Mouse (Mus musculus): ENCODE results near the gene Zbtb12. TPM values are rescaled to one million over a fixed set of nuclear protein-coding genes. Genes with fewer than 3 reads are reported as not detected.

Zbtb12 gene
- total and polyA plus RNA-seq, 2 experiments from 2014 or later, result 8.1 to 39.1 TPM

- H3K4me2 ChIP-seq (ENCODE audit: low read depth, low read length, poor library complexity, severe bottlenecking), result peak overlapping the region; percentile 94
- no peak for TF ChIP-seq CTCF (IDR thresholded peaks at IDR 0.05)
- peak overlapping the region; percentile 81 for H3K9ac ChIP-seq (replicated peaks; ENCODE audit: low read length, poor library complexity, severe bottlenecking)
- H3K4me1 ChIP-seq (ENCODE audit: insufficient read depth, low read length), result 0 out of 2 replicates have a peak, but pooled peaks cover 3% of the 10 kb centered on the region
- H3K9me3 ChIP-seq (ENCODE audit: low read length), result no peaks in the 10 kb centered on the region
- H3K36me3 ChIP-seq (ENCODE audit: insufficient read depth, low read length), result peaks cover 16% of the 10 kb centered on the region
- H3K27me3 ChIP-seq (ENCODE audit: insufficient read depth, low read length), result no peaks in the 10 kb centered on the region
- WGBS, result 10% methylated on average over 14 of the region's 14 CpGs
- peak overlapping the region; percentile 69 for H3K27ac ChIP-seq (ENCODE audit: low read depth, low read length)
- DNase-seq (ENCODE audit: low spot score) (peak; percentile 50), ATAC-seq (ENCODE audit: low FRiP score) (peak; percentile 28)
- H3K4me3 ChIP-seq (ENCODE audit: low read depth, low read length), result peak overlapping the region; percentile 66
Measured at GRCm38 (mm10) chr17:34931735-34932098, 52.4 kb downstream of the Zbtb12 start.

GRCm38 (mm10) chr17:34932287-34932686, 53.0 kb downstream of the Zbtb12 start:
- Histone ChIP-seq H3K9ac (replicated peaks; ENCODE audit: low read length, poor library complexity, severe bottlenecking) (peak overlapping the region; percentile 81), H3K27ac (ENCODE audit: low read depth, low read length) (no peak overlapping the region), H3K27me3 (ENCODE audit: insufficient read depth, low read length) (no peaks in the 10 kb centered on the region), H3K9me3 (ENCODE audit: low read length) (no peaks in the 10 kb centered on the region), H3K4me3 (ENCODE audit: low read depth, low read length) (peak overlapping the region; percentile 66), H3K4me2 (ENCODE audit: low read depth, low read length, poor library complexity, severe bottlenecking) (peak overlapping the region; percentile 94), H3K4me1 (ENCODE audit: insufficient read depth, low read length) (0 out of 2 replicates have a peak, but pooled peaks cover 3% of the 10 kb centered on the region), H3K36me3 (ENCODE audit: insufficient read depth, low read length) (peaks cover 16% of the 10 kb centered on the region)
- no peak for DNase-seq (ENCODE audit: low spot score)
- WGBS, result 89% methylated on average over 8 of the region's 8 CpGs
- no peak for ATAC-seq (ENCODE audit: low FRiP score)
- no peak for TF ChIP-seq CTCF (IDR thresholded peaks at IDR 0.05)

GRCm38 (mm10) chr17:34934031-34934430, 54.7 kb downstream of the Zbtb12 start:
- 68% methylated on average over 24 of the region's 24 CpGs for WGBS
- Histone ChIP-seq H3K4me2 (ENCODE audit: low read depth, low read length, poor library complexity, severe bottlenecking) (no peak overlapping the region), H3K36me3 (ENCODE audit: insufficient read depth, low read length) (peaks cover 20% of the 10 kb centered on the region), H3K4me1 (ENCODE audit: insufficient read depth, low read length) (0 out of 2 replicates have a peak, but pooled peaks cover 3% of the 10 kb centered on the region), H3K27ac (ENCODE audit: low read depth, low read length) (no peak overlapping the region), H3K9me3 (ENCODE audit: low read length) (no peaks in the 10 kb centered on the region), H3K4me3 (ENCODE audit: low read depth, low read length) (no peak overlapping the region), H3K9ac (replicated peaks; ENCODE audit: low read length, poor library complexity, severe bottlenecking) (no peak overlapping the region), H3K27me3 (ENCODE audit: insufficient read depth, low read length) (no peaks in the 10 kb centered on the region)
- DNase-seq (ENCODE audit: low spot score) (no peak), ATAC-seq (ENCODE audit: low FRiP score) (no peak)
- TF ChIP-seq CTCF (IDR thresholded peaks at IDR 0.05), result no peak

GRCm38 (mm10) chr17:34934830-34935229, 55.5 kb downstream of the Zbtb12 start:
- H3K4me3 ChIP-seq (ENCODE audit: low read depth, low read length), result no peak overlapping the region
- no peaks in the 10 kb centered on the region for H3K9me3 ChIP-seq (ENCODE audit: low read length)
- no peak overlapping the region for H3K4me2 ChIP-seq (ENCODE audit: low read depth, low read length, poor library complexity, severe bottlenecking)
- no peak overlapping the region for H3K27ac ChIP-seq (ENCODE audit: low read depth, low read length)
- H3K27me3 ChIP-seq (ENCODE audit: insufficient read depth, low read length), result no peaks in the 10 kb centered on the region
- H3K4me1 ChIP-seq (ENCODE audit: insufficient read depth, low read length), result 0 out of 2 replicates have a peak, but pooled peaks cover 3% of the 10 kb centered on the region
- TF ChIP-seq CTCF (IDR thresholded peaks at IDR 0.05), result no peak
- ATAC-seq (ENCODE audit: low FRiP score) (no peak), DNase-seq (ENCODE audit: low spot score) (no peak)
- H3K36me3 ChIP-seq (ENCODE audit: insufficient read depth, low read length), result peaks cover 20% of the 10 kb centered on the region
- WGBS, result 57% methylated on average over 8 of the region's 8 CpGs
- no peak overlapping the region for H3K9ac ChIP-seq (replicated peaks; ENCODE audit: low read length, poor library complexity, severe bottlenecking)

GRCm38 (mm10) chr17:34937960-34938505, 58.8 kb downstream of the Zbtb12 start:
- H3K4me1 ChIP-seq (ENCODE audit: insufficient read depth, low read length), result no peaks in the 10 kb centered on the region
- no peak overlapping the region for H3K27ac ChIP-seq (ENCODE audit: low read depth, low read length)
- DNase-seq (ENCODE audit: low spot score) (no peak), ATAC-seq (ENCODE audit: low FRiP score) (no peak)
- H3K36me3 ChIP-seq (ENCODE audit: insufficient read depth, low read length), result peaks cover 20% of the 10 kb centered on the region
- no peak overlapping the region for H3K4me2 ChIP-seq (ENCODE audit: low read depth, low read length, poor library complexity, severe bottlenecking)
- WGBS, result 87% methylated on average over 6 of the region's 6 CpGs
- no peaks in the 10 kb centered on the region for H3K27me3 ChIP-seq (ENCODE audit: insufficient read depth, low read length)
- no peak overlapping the region for H3K9ac ChIP-seq (replicated peaks; ENCODE audit: low read length, poor library complexity, severe bottlenecking)
- no peak overlapping the region for H3K4me3 ChIP-seq (ENCODE audit: low read depth, low read length)
- H3K9me3 ChIP-seq (ENCODE audit: low read length), result no peaks in the 10 kb centered on the region
- TF ChIP-seq CTCF (IDR thresholded peaks at IDR 0.05), result no peak

GRCm38 (mm10) chr17:34941344-34942041, 62.2 kb downstream of the Zbtb12 start:
- ATAC-seq (ENCODE audit: low FRiP score), result no peak
- H3K4me2 ChIP-seq (ENCODE audit: low read depth, low read length, poor library complexity, severe bottlenecking), result peak overlapping the region; percentile 32
- TF ChIP-seq CTCF (IDR thresholded peaks at IDR 0.05), result no peak
- H3K27me3 ChIP-seq (ENCODE audit: insufficient read depth, low read length), result no peaks in the 10 kb centered on the region
- 0 out of 2 replicates have a peak, but pooled peaks cover 4% of the 10 kb centered on the region for H3K36me3 ChIP-seq (ENCODE audit: insufficient read depth, low read length)
- H3K9me3 ChIP-seq (ENCODE audit: low read length), result no peaks in the 10 kb centered on the region
- 8% methylated on average over 15 of the region's 15 CpGs for WGBS
- H3K9ac ChIP-seq (replicated peaks; ENCODE audit: low read length, poor library complexity, severe bottlenecking), result no peak overlapping the region
- no peak overlapping the region; the same call in 1 of the 2 replicates for H3K4me3 ChIP-seq (ENCODE audit: low read depth, low read length)
- H3K4me1 ChIP-seq (ENCODE audit: insufficient read depth, low read length), result no peaks in the 10 kb centered on the region
- DNase-seq (ENCODE audit: low spot score), result no peak
- no peak overlapping the region for H3K27ac ChIP-seq (ENCODE audit: low read depth, low read length)
